Mouse (Mus musculus) midbrain, postnatal 0 days (tissue): ENCODE measurements around the gene Rpl21. TPM values are rescaled to one million over a fixed set of nuclear protein-coding genes. Genes with fewer than 3 reads are reported as not detected.

Source experiments
- ATAC-seq: fragments of 200-750 bp; cut with Nextera tagmentation; 2 replicates; pipeline ENCODE4 v1.8.0; 2017; ENCODE audit warnings: moderate number of reproducible peaks, mild to moderate bottlenecking, moderate TSS enrichment, moderate library complexity; ENCODE audit not compliant: low FRiP score
- DNase-seq: peaks from one replicate; pipeline ENCODE4 v3.0.0-alpha.2; 2015; ENCODE audit warnings: low spot score
- H3K27ac ChIP-seq: fragments of 300-500 bp; sonication (generic); 2 replicates; pipeline ENCODE4 v1.5.1; 2014; ENCODE audit warnings: low read depth, mild to moderate bottlenecking, low read length, mixed read lengths
- H3K27me3 ChIP-seq: fragments of 300-500 bp; sonication (generic); 2 replicates; pipeline ENCODE4 v1.6.1; 2014; ENCODE audit warnings: low read length, control low read depth, mixed read lengths; ENCODE audit not compliant: insufficient read depth
- H3K36me3 ChIP-seq: fragments of 300-500 bp; sonication (generic); 2 replicates; pipeline ENCODE4 v1.6.1; 2014; ENCODE audit warnings: low read length, control low read depth, mixed read lengths; ENCODE audit not compliant: insufficient read depth
- H3K4me1 ChIP-seq: fragments of 300-500 bp; sonication (generic); 2 replicates; pipeline ENCODE4 v1.6.1; 2014; ENCODE audit warnings: mild to moderate bottlenecking, control low read depth, antibody characterized with exemption, low read length, mixed read lengths; ENCODE audit not compliant: insufficient read depth
- H3K4me2 ChIP-seq: fragments of 300-500 bp; sonication (generic); 2 replicates; pipeline ENCODE4 v1.6.1; 2014; ENCODE audit warnings: low read depth, mild to moderate bottlenecking, low read length, mixed read lengths; ENCODE audit not compliant: poor library complexity, severe bottlenecking
- H3K4me3 ChIP-seq: fragments of 300-500 bp; sonication (generic); 2 replicates; pipeline ENCODE4 v1.5.1; 2014; ENCODE audit warnings: low read depth, mild to moderate bottlenecking, low read length, moderate library complexity
- H3K9ac ChIP-seq: fragments of 300-500 bp; sonication (generic); replicated peaks from 2 replicates; pipeline ENCODE4 v1.6.1; 2014; ENCODE audit warnings: mild to moderate bottlenecking, low read length, moderate library complexity, mixed read lengths; ENCODE audit not compliant: poor library complexity, severe bottlenecking
- H3K9me3 ChIP-seq: fragments of 300-500 bp; sonication (generic); 2 replicates; pipeline ENCODE4 v1.6.1; 2016; ENCODE audit warnings: low read length, control low read depth
- CTCF ChIP-seq: IDR thresholded peaks from 2 replicates; pipeline ENCODE4 v1.5.1; 2016; ENCODE audit warnings: antibody characterized with exemption, mild to moderate bottlenecking
- WGBS: fragments of 180-500 bp; shearing (Covaris S2); extraction: QIAGEN DNeasy Blood & Tissue Kit; methylation state at CpG from one replicate; pipeline ENCODE4 v1.1.7; 2014; 5-methylcytosine and 5-hydroxymethylcytosine counted together
- polyA plus RNA-seq: library from polyadenylated mRNA; unstranded; fragments of >200 nt; fragmentation: Nextera tagmentation; extraction: Ambion mirVana; gene quantifications from 2 replicates; pipeline ENCODE4 v1.2.1, GENCODE M21; 2015
- total RNA-seq: library from RNA; depleted of rRNA; stranded (reverse); fragments of >200 nt; gene quantifications from 2 replicates; pipeline ENCODE4 v1.2.3, GENCODE M21; 2014

Gene Rpl21
- total and polyA plus RNA-seq, 2 experiments from 2014 or later = 217 to 334 TPM

DNA sequence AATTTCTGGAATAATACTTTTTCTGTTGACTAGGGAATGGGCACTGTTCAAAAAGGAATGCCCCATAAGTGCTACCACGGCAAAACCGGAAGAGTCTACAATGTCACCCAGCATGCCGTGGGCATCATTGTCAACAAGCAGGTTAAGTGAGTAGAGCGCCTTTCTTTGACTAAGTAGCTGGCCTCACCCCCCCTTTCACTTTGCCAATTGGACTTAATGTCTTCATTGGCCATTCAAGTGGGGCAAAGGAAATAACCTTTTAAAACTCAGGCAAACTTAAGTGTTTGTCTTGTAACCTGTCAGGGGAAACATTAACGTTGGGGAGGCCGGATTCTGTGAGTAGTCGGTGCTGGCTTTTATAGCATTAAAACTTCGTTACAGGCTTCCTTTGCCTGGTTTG lies 2.3 kb downstream of the Rpl21 start:
- Histone ChIP-seq H3K27me3 (no peaks in the 10 kb centered on the region), H3K36me3 (peaks cover 23% of the 10 kb centered on the region)

GRCm38 (mm10) chr5:146837967-146838720 lies 5.5 kb downstream of the Rpl21 start:
- Histone ChIP-seq H3K27ac (no peak overlapping the region), H3K4me1 (peaks cover 5% of the 10 kb centered on the region; the same call in 1 of the 2 replicates), H3K4me2 (no peak overlapping the region), H3K4me3 (no peak overlapping the region), H3K9ac (no peak overlapping the region), H3K9me3 (no peaks in the 10 kb centered on the region), H3K36me3 (peaks cover 25% of the 10 kb centered on the region), H3K27me3 (no peaks in the 10 kb centered on the region)
- TF ChIP-seq CTCF = no peak
- 56% methylated on average over 7 of the region's 7 CpGs for WGBS
- ATAC-seq (no peak), DNase-seq (no peak)

More for the DNA sequence above, 2.3 kb downstream of the Rpl21 start:
- WGBS = 87% methylated on average over 8 of the region's 8 CpGs
- Histone ChIP-seq H3K4me3 (no peak overlapping the region), H3K4me1 (peaks cover 5% of the 10 kb centered on the region; the same call in 1 of the 2 replicates), H3K27ac (no peak overlapping the region), H3K4me2 (no peak overlapping the region), H3K9me3 (no peaks in the 10 kb centered on the region), H3K9ac (no peak overlapping the region)
- no peak for TF ChIP-seq CTCF
- ATAC-seq (no peak), DNase-seq (no peak)

DNA sequence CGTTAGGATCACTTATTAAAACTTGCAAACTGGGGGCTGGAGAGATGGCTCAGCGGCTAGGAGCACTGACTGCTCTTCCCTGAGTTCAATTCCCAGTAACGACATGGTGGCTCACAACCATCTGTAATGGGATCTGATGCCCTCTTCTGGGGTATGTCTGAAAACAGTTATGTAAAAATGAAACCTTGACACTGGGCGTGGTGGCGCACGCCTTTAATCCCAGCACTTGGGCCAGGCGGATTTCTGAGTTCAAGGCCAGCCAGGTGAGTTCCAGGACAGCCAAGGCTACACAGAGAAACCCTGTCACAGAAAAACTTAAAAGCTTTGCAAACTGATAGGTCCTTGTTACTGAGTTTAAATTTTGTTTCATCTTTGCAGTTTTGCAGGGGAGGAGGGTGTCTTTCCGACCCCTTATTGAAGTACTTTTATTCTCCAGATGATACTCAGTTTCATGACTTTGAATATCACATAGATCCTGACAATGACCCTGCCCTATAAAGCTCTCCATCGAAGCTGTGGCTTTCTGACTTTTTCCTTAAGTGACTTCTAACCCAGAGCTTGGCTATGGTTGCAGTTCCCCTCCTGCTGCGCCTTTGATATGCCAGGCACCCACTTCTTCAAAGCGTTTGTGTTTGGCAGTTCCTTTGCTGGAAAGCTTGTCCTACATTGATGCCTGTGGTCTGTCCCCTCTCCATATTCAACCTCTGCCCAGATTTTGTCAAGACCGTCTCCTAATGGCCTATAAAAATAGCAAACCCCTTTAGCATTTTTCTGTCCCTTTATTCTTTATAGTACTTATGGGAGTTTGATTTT lies 6.4 kb downstream of the Rpl21 start:
- no peak for DNase-seq
- no peak for TF ChIP-seq CTCF
- no peak overlapping the region for H3K9ac ChIP-seq
- H3K4me2 ChIP-seq = no peak overlapping the region
- no peak overlapping the region for H3K4me3 ChIP-seq
- ATAC-seq = no peak
- H3K27me3 ChIP-seq = no peaks in the 10 kb centered on the region
- 0 out of 2 replicates have a peak overlapping the region, but pooled peaks have one; percentile 7 for H3K27ac ChIP-seq
- H3K9me3 ChIP-seq = no peaks in the 10 kb centered on the region
- peaks cover 25% of the 10 kb centered on the region for H3K36me3 ChIP-seq
- peaks cover 2% of the 10 kb centered on the region; the same call in 1 of the 2 replicates for H3K4me1 ChIP-seq
- whole genome bisulfite sequencing = 51% methylated on average over 12 of the region's 12 CpGs

DNA sequence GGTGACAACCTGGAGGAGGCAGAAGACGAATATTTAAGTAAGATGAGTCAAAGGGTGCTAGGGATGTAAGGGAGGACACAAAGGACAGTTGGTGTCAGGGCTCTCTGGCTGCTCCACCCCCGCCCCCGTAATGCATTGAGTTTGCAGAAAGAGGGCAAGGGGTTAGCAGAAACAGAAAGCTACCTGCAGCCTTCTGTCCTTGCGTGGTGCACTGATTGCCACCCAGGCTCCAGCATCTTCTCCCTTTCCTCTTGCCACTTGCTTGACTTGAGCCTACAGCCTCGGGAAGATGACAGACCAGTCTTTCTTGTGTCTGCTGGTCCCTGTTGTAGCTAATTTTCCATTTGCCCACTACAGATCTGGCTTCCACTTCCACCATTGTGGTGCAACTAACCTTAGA lies 7.1 kb downstream of the Rpl21 start:
- Histone ChIP-seq H3K4me2 (no peak overlapping the region), H3K27ac (no peak overlapping the region), H3K27me3 (no peaks in the 10 kb centered on the region), H3K9me3 (no peaks in the 10 kb centered on the region), H3K4me3 (no peak overlapping the region), H3K9ac (no peak overlapping the region), H3K36me3 (peaks cover 25% of the 10 kb centered on the region), H3K4me1 (no peaks in the 10 kb centered on the region)
- DNase-seq = no peak
- 62% methylated on average over 5 of the region's 5 CpGs for WGBS
- ATAC-seq = no peak
- TF ChIP-seq CTCF = no peak

DNA sequence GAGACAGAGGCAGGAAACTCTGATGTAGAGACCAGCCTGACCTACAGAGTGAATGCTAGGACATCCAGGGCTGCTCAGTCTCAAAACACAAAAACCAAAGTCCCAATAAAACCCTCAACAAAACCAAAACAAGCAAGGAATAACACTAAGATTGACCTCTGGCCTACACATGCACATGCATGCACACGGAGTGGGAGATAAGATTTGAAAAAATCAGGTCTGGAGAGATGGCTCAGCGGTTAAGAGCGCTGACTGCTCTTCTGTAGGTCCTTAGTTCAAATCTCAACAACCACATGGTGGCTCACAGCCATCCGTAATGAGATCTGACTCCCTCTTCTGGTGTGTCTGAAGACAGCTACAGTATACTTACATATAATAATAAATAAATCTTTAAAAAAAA lies 7.7 kb downstream of the Rpl21 start:
- TF ChIP-seq CTCF = no peak
- Histone ChIP-seq H3K9me3 (no peaks in the 10 kb centered on the region), H3K9ac (no peak overlapping the region), H3K4me3 (no peak overlapping the region), H3K27me3 (no peaks in the 10 kb centered on the region), H3K4me2 (no peak overlapping the region), H3K27ac (no peak overlapping the region), H3K36me3 (peaks cover 19% of the 10 kb centered on the region), H3K4me1 (no peaks in the 10 kb centered on the region)
- WGBS = 87% methylated on average over 4 of the region's 4 CpGs
- DNase-seq = no peak
- no peak for ATAC-seq

DNA sequence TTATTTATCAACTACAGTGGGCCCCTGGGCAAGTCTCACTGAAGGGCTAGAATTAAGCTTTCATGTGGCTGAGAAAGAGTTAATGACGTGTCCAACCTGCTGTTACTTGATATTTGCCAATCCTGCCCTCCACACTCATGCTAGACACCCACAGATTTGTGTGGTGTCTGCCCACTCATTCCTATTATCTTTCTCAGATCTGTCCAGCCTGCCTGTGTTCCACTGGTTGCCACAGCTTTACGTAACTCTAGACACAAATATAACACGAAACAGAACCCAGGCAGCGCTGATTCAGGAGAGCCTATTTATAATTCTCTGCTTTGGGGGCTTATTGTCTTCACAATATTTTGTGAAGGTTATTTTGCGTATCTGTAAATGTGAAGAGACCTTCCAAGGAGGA lies 8.6 kb downstream of the Rpl21 start:
- Histone ChIP-seq H3K27me3 (no peaks in the 10 kb centered on the region), H3K4me2 (no peak overlapping the region), H3K36me3 (peaks cover 12% of the 10 kb centered on the region), H3K4me3 (no peak overlapping the region), H3K9ac (no peak overlapping the region), H3K4me1 (0 out of 2 replicates have a peak, but pooled peaks cover 2% of the 10 kb centered on the region), H3K9me3 (no peaks in the 10 kb centered on the region), H3K27ac (no peak overlapping the region)
- WGBS = 91% methylated on average over 5 of the region's 5 CpGs
- ATAC-seq = no peak
- no peak for DNase-seq
- TF ChIP-seq CTCF = no peak
